35 mouse cellular contexts compared by ENCODE assay signal in genomic region chr7:112937089-112937488, GRCm38 (mm10). TPM values are rescaled to one million over a fixed set of nuclear protein-coding genes. Genes with fewer than 3 reads are reported as not detected.
"Had no signal": no experiment of that assay in that cellular context is flagged by ENCODE, and none has a peak within 500 bp of the region (broad histone marks: within the 10 kb centered on the region; RNA-seq: fewer than 3 reads in every experiment).

No protein-coding gene starts in this region.

- H3K9ac ChIP-seq: heart, embryonic 12.5 days; heart, embryonic 13.5 days; heart, embryonic 15.5 days; hindbrain, embryonic 12.5 days; hindbrain, embryonic 13.5 days; hindbrain, embryonic 14.5 days; hindbrain, embryonic 15.5 days; intestine, embryonic 15.5 days; kidney, embryonic 15.5 days had no signal

- H3K4me3 ChIP-seq: heart, adult 2 months; heart, embryonic 10.5 days; heart, embryonic 12.5 days; heart, embryonic 13.5 days; heart, embryonic 15.5 days; hindbrain, embryonic 10.5 days; hindbrain, embryonic 12.5 days; hindbrain, embryonic 13.5 days; hindbrain, embryonic 15.5 days; intestine, embryonic 15.5 days; kidney, embryonic 15.5 days; layer of hippocampus, adult 2 months; left cerebral cortex, adult 2 months had no signal

- DNase-seq: heart, adult 2 months; heart, postnatal 10 days; heart, postnatal 14 days; heart, postnatal 36 days; heart, postnatal 4 days; kidney, adult 11 months; kidney, adult 18-20 months; kidney, adult 2 months; kidney, adult 8-10 months; kidney, adult 9 months; kidney, postnatal 10 days; kidney, postnatal 14 days; kidney, postnatal 25 days; kidney, postnatal 4 days; layer of hippocampus, adult 9-11 months; layer of hippocampus, postnatal 36 days had no signal

- H3K27ac ChIP-seq: heart, adult 2 months; heart, embryonic 10.5 days; heart, embryonic 13.5 days; heart, embryonic 15.5 days; hindbrain, embryonic 10.5 days; hindbrain, embryonic 12.5 days; hindbrain, embryonic 13.5 days; hindbrain, embryonic 14.5 days; hindbrain, embryonic 15.5 days; hindbrain, postnatal 0 days; intestine, embryonic 15.5 days; kidney, embryonic 15.5 days; kidney, postnatal 0 days; layer of hippocampus, adult 2 months; left cerebral cortex, adult 2 months had no signal

- H3K9me3 ChIP-seq: heart, embryonic 10.5 days; heart, embryonic 12.5 days; heart, embryonic 13.5 days; heart, embryonic 15.5 days; hindbrain, embryonic 10.5 days; hindbrain, embryonic 12.5 days; hindbrain, embryonic 13.5 days; hindbrain, embryonic 15.5 days; intestine, embryonic 15.5 days; kidney, embryonic 15.5 days had no signal

- H3K36me3 ChIP-seq: heart, embryonic 10.5 days; heart, embryonic 12.5 days; heart, embryonic 13.5 days; heart, embryonic 15.5 days; hindbrain, embryonic 10.5 days; hindbrain, embryonic 12.5 days; hindbrain, embryonic 13.5 days; hindbrain, embryonic 15.5 days; intestine, embryonic 15.5 days; kidney, embryonic 15.5 days had no signal

- ATAC-seq: hindbrain, embryonic 16.5 days; hindbrain, postnatal 0 days; inflammation-experienced regulatory T-cells, adult 6 months; intestine, embryonic 15.5 days; intestine, embryonic 16.5 days; intestine, postnatal 0 days had no signal

- H3K4me1 ChIP-seq: heart, embryonic 10.5 days; heart, embryonic 12.5 days; heart, embryonic 13.5 days; heart, embryonic 15.5 days; hindbrain, embryonic 12.5 days; hindbrain, embryonic 13.5 days; hindbrain, embryonic 15.5 days; intestine, embryonic 15.5 days had no signal

- H3K4me2 ChIP-seq: heart, embryonic 12.5 days; heart, embryonic 13.5 days; heart, embryonic 15.5 days; hindbrain, embryonic 12.5 days; hindbrain, embryonic 13.5 days; hindbrain, embryonic 14.5 days; hindbrain, embryonic 15.5 days; intestine, embryonic 15.5 days; kidney, embryonic 15.5 days had no signal

- H3K27me3 ChIP-seq: heart, embryonic 15.5 days; hindbrain, embryonic 12.5 days; hindbrain, embryonic 13.5 days; hindbrain, embryonic 15.5 days; intestine, embryonic 15.5 days; kidney, embryonic 15.5 days had no signal

RNA-seq across cellular contexts. Expression of gene Rassf10, which starts 16.7 kb away (rescaled TPM):
- polyA plus RNA-seq: inflammation-experienced regulatory T-cells, adult 6 months had no signal
